In genomic region chr14:55105386-55105785, GRCm38 (mm10) we compare ENCODE assay signal across 9 mouse cellular contexts. TPM values are rescaled to one million over a fixed set of nuclear protein-coding genes. Genes with fewer than 3 reads are reported as not detected.
DNase-seq lines count a peak whose midpoint lies in the region; ATAC-seq and TF ChIP-seq lines count a peak whose summit lies in the region.
"Had no signal": no experiment of that assay in that cellular context is flagged by ENCODE, and none has a peak within 500 bp of the region (broad histone marks: within the 10 kb centered on the region; RNA-seq: fewer than 3 reads in every experiment).

No protein-coding gene starts in this region.

- peak; percentile 33; the same call in 1 of the 2 replicates for ATAC-seq in kidney, embryonic 14.5 days (ENCODE audit: low FRiP score, low TSS enrichment)
- ATAC-seq in intestine, embryonic 16.5 days, result peak; percentile 8
- ATAC-seq in neural tube, embryonic 12.5 days (ENCODE audit: low FRiP score, low read depth), result no peak

- peak overlapping the region; percentile 70; the same call in 1 of the 2 replicates for H3K9ac ChIP-seq in kidney, embryonic 14.5 days (ENCODE audit: low read depth, low read length)
- H3K9ac ChIP-seq in intestine, embryonic 16.5 days (ENCODE audit: low read depth, low read length), result peak overlapping the region; percentile 84
- H3K9ac ChIP-seq in neural tube, embryonic 12.5 days, result peak overlapping the region; percentile 60

- H3K9me3 ChIP-seq in kidney, embryonic 14.5 days (ENCODE audit: control insufficient read depth, low read length), result no peaks in the 10 kb centered on the region
- H3K9me3 ChIP-seq in intestine, embryonic 16.5 days (ENCODE audit: control insufficient read depth, low read length), result no peaks in the 10 kb centered on the region
- H3K9me3 ChIP-seq in neural tube, embryonic 12.5 days, result no peaks in the 10 kb centered on the region

- H3K4me1 ChIP-seq in kidney, embryonic 14.5 days (ENCODE audit: control insufficient read depth, insufficient read depth, low read length), result peaks cover 16% of the 10 kb centered on the region
- H3K4me1 ChIP-seq in cortical plate, adult 2 months (ENCODE audit: control insufficient read depth, insufficient read depth, low read length), result peaks cover 5% of the 10 kb centered on the region
- H3K4me1 ChIP-seq in intestine, embryonic 16.5 days (ENCODE audit: control insufficient read depth, insufficient read depth, low read length), result peaks cover 35% of the 10 kb centered on the region
- peaks cover 35% of the 10 kb centered on the region for H3K4me1 ChIP-seq in neural tube, embryonic 12.5 days

- peak overlapping the region; percentile 55 for H3K4me3 ChIP-seq in kidney, embryonic 14.5 days (ENCODE audit: low read length)
- peak overlapping the region; percentile 31; the same call in 1 of the 2 replicates for H3K4me3 ChIP-seq in cortical plate, adult 2 months (ENCODE audit: insufficient read depth, low read length)
- peak overlapping the region; percentile 60 for H3K4me3 ChIP-seq in intestine, embryonic 16.5 days (ENCODE audit: low read length)
- H3K4me3 ChIP-seq in neural tube, embryonic 12.5 days, result no peak overlapping the region

- peak overlapping the region; percentile 76 for H3K27ac ChIP-seq in kidney, embryonic 14.5 days (ENCODE audit: low read depth, low read length)
- no peak overlapping the region; the same call in 1 of the 2 replicates for H3K27ac ChIP-seq in cortical plate, adult 2 months (ENCODE audit: insufficient read depth, low read length)
- H3K27ac ChIP-seq in intestine, embryonic 16.5 days (ENCODE audit: low read length), result peak overlapping the region; percentile 30; the same call in 1 of the 2 replicates
- H3K27ac ChIP-seq in neural tube, embryonic 12.5 days, result no peak overlapping the region

- 3% methylated on average over 7 of the region's 7 CpGs for WGBS in kidney, embryonic 14.5 days
- WGBS in intestine, embryonic 16.5 days, result 5% methylated on average over 7 of the region's 7 CpGs
- 8% methylated on average over 7 of the region's 7 CpGs for WGBS in neural tube, embryonic 12.5 days

- peak overlapping the region; percentile 92 for H3K4me2 ChIP-seq in kidney, embryonic 14.5 days (replicated peaks; ENCODE audit: low read depth, low read length)
- H3K4me2 ChIP-seq in intestine, embryonic 16.5 days (ENCODE audit: low read depth, low read length), result peak overlapping the region; percentile 96
- H3K4me2 ChIP-seq in neural tube, embryonic 12.5 days (replicated peaks), result peak overlapping the region; percentile 94

- no peak for TF ChIP-seq CTCF in cortical plate, adult 2 months (IDR thresholded peaks at IDR 0.05; ENCODE audit: extremely low read depth, insufficient read depth, low read length)

- peaks cover 11% of the 10 kb centered on the region for H3K27me3 ChIP-seq in kidney, embryonic 14.5 days (ENCODE audit: control insufficient read depth, insufficient read depth, low read length)
- H3K27me3 ChIP-seq in intestine, embryonic 16.5 days (replicated peaks; ENCODE audit: control insufficient read depth, insufficient read depth, low read length), result peaks cover 6% of the 10 kb centered on the region; the same call in 1 of the 2 replicates
- peaks cover 13% of the 10 kb centered on the region; the same call in 1 of the 2 replicates for H3K27me3 ChIP-seq in neural tube, embryonic 12.5 days (replicated peaks)

- TF ChIP-seq POLR2A in cortical plate, adult 2 months (IDR thresholded peaks at IDR 0.05; ENCODE audit: extremely low read depth, insufficient read depth, low read length), result peak; percentile 3; the same call in 1 of the 2 replicates

- H3K36me3 ChIP-seq in kidney, embryonic 14.5 days (ENCODE audit: control insufficient read depth, insufficient read depth, low read length), result no peaks in the 10 kb centered on the region
- peaks cover 7% of the 10 kb centered on the region; the same call in 1 of the 2 replicates for H3K36me3 ChIP-seq in intestine, embryonic 16.5 days (ENCODE audit: control insufficient read depth, insufficient read depth, low read length)
- H3K36me3 ChIP-seq in neural tube, embryonic 12.5 days, result no peaks in the 10 kb centered on the region

- DNase-seq in kidney, postnatal 25 days, result no peak
- DNase-seq in spleen, postnatal 36 days (ENCODE audit: low spot score in 2 of 2), result no peak
- DNase-seq in cerebellum, adult 9-11 months, result no peak
- no peak for DNase-seq in gastrocnemius, postnatal 10 days

RNA-seq across cellular contexts. Expression of gene Ap1g2, which starts 1.0 kb away (rescaled TPM):
- polyA plus RNA-seq in kidney, embryonic 14.5 days (2014; fragmentation: Nextera tagmentation; extraction: Ambion mirVana), result 11.4 and 17.8 TPM in 2 replicates
- polyA plus RNA-seq in cortical plate, adult 2 months (2012; rRNA removed), result 14.7 and 15.4 TPM in 2 replicates
- polyA plus RNA-seq in intestine, embryonic 16.5 days (2015; fragmentation: Nextera tagmentation; extraction: Ambion mirVana), result 106 and 120 TPM in 2 replicates
- polyA plus RNA-seq in neural tube, embryonic 12.5 days (2016; fragmentation: Nextera tagmentation; extraction: Ambion mirVana), result 7.6 and 12.0 TPM in 2 replicates
- 1 to 10 TPM; 4.6 to 5.0 TPM for total RNA-seq in gastrocnemius, postnatal 10 days (2021)

RNA-seq across cellular contexts. Expression of gene Thtpa, which starts 10.8 kb away (rescaled TPM):
- 14.5 and 21.8 TPM in 2 replicates for polyA plus RNA-seq in kidney, embryonic 14.5 days (2014; fragmentation: Nextera tagmentation; extraction: Ambion mirVana)
- 13.8 and 14.5 TPM in 2 replicates for polyA plus RNA-seq in cortical plate, adult 2 months (2012; rRNA removed)
- polyA plus RNA-seq in intestine, embryonic 16.5 days (2015; fragmentation: Nextera tagmentation; extraction: Ambion mirVana), result 17.9 and 20.7 TPM in 2 replicates
- polyA plus RNA-seq in neural tube, embryonic 12.5 days (2016; fragmentation: Nextera tagmentation; extraction: Ambion mirVana), result 25.7 and 26.5 TPM in 2 replicates
- 10 to 100 TPM; 12.8 to 13.9 TPM for total RNA-seq in gastrocnemius, postnatal 10 days (2021)

RNA-seq across cellular contexts. Expression of gene Jph4, which starts 11.3 kb away (rescaled TPM):
- 0.43 and 0.55 TPM in 2 replicates for polyA plus RNA-seq in kidney, embryonic 14.5 days (2014; fragmentation: Nextera tagmentation; extraction: Ambion mirVana)
- polyA plus RNA-seq in cortical plate, adult 2 months (2012; rRNA removed), result 244 and 247 TPM in 2 replicates
- polyA plus RNA-seq in intestine, embryonic 16.5 days (2015; fragmentation: Nextera tagmentation; extraction: Ambion mirVana), result 0.82 and 1.2 TPM in 2 replicates
- polyA plus RNA-seq in neural tube, embryonic 12.5 days (2016; fragmentation: Nextera tagmentation; extraction: Ambion mirVana), result 12.3 and 13.8 TPM in 2 replicates
- 1 to 10 TPM; 1.5 to 1.6 TPM for total RNA-seq in gastrocnemius, postnatal 10 days (2021)
- total RNA-seq: hematopoietic stem cell, adult 5-6 weeks had no signal

RNA-seq across cellular contexts. Expression of gene Zfhx2, which starts 13.3 kb away (rescaled TPM):
- polyA plus RNA-seq in kidney, embryonic 14.5 days (2014; fragmentation: Nextera tagmentation; extraction: Ambion mirVana), result 5.8 and 6.4 TPM in 2 replicates
- 13.0 and 13.1 TPM in 2 replicates for polyA plus RNA-seq in cortical plate, adult 2 months (2012; rRNA removed)
- 2.7 and 3.0 TPM in 2 replicates for polyA plus RNA-seq in intestine, embryonic 16.5 days (2015; fragmentation: Nextera tagmentation; extraction: Ambion mirVana)
- 29.4 and 34.4 TPM in 2 replicates for polyA plus RNA-seq in neural tube, embryonic 12.5 days (2016; fragmentation: Nextera tagmentation; extraction: Ambion mirVana)
- 1 to 10 TPM; 1.8 to 3.0 TPM for total RNA-seq in gastrocnemius, postnatal 10 days (2021)

Comparison
In these comparisons a context has a peak if more than half of its experiments do, and no peak if none do; other contexts are left out.
1. H3K27ac ChIP-seq: peak in kidney, embryonic 14.5 days (single experiment) and intestine, embryonic 16.5 days (single experiment); none in cortical plate, adult 2 months (single experiment) and neural tube, embryonic 12.5 days (single experiment).
2. RNA of gene Jph4, which starts 11.3 kb away (polyA plus RNA-seq): 244 to 247 TPM in cortical plate, adult 2 months; 12.3 to 13.8 TPM in neural tube, embryonic 12.5 days, 0.82 to 1.2 TPM in intestine, embryonic 16.5 days and 0.43 to 0.55 TPM in kidney, embryonic 14.5 days; every median in the first group is over 10 times any median in the second.
3. Peak in every context shown above with its lines, with median percentiles within 50 percentile points of each other: H3K4me2 ChIP-seq and H3K9ac ChIP-seq.